Mouse (Mus musculus): ENCODE results near the gene Il6ra.

DNA sequence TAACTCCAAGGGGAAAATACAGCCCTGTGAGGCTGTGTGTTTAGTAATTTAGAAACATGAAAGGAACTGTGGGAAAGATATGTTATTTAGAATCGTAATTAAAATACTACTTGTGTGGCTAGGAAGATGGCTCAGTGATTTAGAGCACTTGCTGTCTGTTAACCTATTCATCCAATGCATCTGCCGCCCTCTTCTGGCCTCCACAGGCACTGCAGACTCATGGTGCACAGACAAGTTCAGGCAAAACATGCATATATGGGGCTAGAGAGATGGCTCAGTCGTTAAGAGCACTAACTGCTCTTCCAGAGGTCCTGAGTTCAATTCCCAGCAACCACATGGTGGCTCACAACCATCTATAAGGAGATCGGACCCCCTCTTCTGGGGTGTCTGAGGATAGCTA lies 70.7 kb downstream of the Il6ra start:
- no peak for TF ChIP-seq POLR2A (IDR thresholded peaks at IDR 0.05; ENCODE audit: insufficient read length, low read depth)
- TF ChIP-seq MYOG (IDR thresholded peaks at IDR 0.05; ENCODE audit: control insufficient read depth in 1 of 3, insufficient read depth in 1 of 3, insufficient read length in 2 of 3, low read depth in 2 of 3), result no peak
- no peak for TF ChIP-seq CEBPB (IDR thresholded peaks at IDR 0.05; ENCODE audit: insufficient read depth, poor library complexity, severe bottlenecking)
